Mouse (Mus musculus) layer of hippocampus, postnatal 36 days (tissue): Measurements from ENCODE around the gene St8sia2. TPM values are rescaled to one million over a fixed set of nuclear protein-coding genes. Genes with fewer than 3 reads are reported as not detected.

ENCODE experiments used
- DNase-seq, 2 experiments: peaks; one replicate each; pipeline ENCODE4 v3.0.0; 2022
- total RNA-seq, 2 experiments: library from RNA; stranded (reverse); gene quantifications; 2 replicates each; pipeline ENCODE4 v1.2.3; 2021

Gene St8sia2
- 1 to 10 TPM; 2.2 to 3.1 TPM for total RNA-seq

- DNase-seq = peak in 1 of 2 experiments; percentile 8
Measured at GRCm38 (mm10) chr7:74013601-74014175, at the start of gene St8sia2. Gene St8sia2, minus strand, starts transcription at chr7:74013690.

DNA sequence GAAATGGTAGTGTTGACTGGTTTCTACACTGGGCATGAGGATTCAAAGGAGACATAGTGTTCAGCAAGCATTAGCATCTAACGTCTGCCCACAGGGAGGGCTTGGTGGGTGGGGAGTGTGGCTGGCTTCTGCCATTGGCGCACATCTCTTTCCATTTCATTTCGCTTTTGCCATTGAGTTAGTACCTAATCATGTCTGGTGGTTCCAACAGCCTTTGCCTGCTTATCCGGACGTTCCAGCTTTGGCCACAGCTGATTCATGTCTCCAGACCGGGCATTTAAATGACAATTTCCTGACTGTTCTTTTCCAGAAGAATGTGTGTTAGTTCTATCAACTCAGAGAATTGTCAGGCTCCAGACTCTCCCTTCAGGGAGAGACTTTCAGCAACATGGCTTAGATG is 47.6 kb upstream of the St8sia2 start:
- DNase-seq = no peak

GRCm38 (mm10) chr7:74060306-74060946 is 46.9 kb upstream of the St8sia2 start:
- no peak for DNase-seq

DNA sequence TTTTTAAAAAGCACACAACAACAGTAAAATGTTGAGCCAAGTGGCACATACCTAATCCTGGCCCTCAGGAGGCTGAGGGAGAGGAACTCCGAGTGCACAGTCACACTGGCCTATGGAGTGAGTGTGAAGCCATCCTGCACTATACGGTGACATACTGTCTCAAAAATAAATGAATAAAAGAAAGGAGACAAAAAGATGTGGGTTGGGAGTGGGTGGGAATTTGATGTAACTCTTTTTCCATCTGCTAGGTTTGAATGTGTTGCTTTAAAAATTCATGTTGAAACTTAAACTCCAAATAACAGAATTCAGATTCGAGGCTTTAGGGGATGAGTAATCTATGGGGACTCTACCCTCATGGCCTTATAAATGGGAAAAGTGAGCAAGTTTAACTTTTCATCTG is 46.2 kb upstream of the St8sia2 start:
- no peak for DNase-seq

GRCm38 (mm10) chr7:74055753-74056152 is 42.3 kb upstream of the St8sia2 start:
- no peak for DNase-seq

- DNase-seq = no peak
Measured at GRCm38 (mm10) chr7:74047591-74047990, 34.1 kb upstream of the St8sia2 start.

DNA sequence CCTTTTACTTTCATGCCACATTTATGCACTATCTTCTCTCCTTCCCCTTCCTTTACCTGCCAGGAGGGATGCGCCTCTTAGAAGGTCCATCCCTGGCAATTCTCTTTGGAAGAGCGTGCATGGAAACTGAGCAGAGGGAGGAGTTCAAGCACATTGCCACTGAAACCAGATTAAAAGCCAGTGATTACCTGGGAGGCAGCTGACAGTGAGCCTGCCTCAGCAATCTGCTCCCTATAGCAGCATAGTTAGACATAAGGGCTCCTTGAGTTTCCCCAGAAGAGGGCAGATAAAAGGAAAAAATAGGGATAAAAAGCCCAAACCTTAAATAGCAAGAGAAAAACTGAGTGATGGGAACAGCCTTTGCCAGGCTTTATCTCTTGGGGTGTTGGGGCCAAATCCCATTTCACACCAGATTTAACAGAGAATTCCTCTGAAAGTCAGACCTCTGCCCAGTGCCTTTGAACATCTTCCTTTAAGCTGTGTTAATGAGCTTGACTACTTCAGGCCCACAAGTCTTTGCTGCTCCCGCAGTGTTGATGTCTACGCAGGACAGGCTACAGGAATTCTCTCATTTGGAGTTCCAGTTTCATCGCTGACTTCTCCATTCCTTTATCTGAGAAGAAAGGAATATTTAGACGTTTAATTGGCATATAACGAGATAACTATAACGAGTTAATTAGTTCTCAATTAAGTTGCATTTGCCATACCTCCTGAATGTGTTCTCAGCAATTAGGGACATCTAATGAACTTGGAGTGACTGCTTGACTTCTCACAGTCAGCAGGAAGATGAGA is 31.9 kb upstream of the St8sia2 start:
- no peak for DNase-seq

GRCm38 (mm10) chr7:74043562-74044138 is 30.2 kb upstream of the St8sia2 start:
- DNase-seq = no peak

DNA sequence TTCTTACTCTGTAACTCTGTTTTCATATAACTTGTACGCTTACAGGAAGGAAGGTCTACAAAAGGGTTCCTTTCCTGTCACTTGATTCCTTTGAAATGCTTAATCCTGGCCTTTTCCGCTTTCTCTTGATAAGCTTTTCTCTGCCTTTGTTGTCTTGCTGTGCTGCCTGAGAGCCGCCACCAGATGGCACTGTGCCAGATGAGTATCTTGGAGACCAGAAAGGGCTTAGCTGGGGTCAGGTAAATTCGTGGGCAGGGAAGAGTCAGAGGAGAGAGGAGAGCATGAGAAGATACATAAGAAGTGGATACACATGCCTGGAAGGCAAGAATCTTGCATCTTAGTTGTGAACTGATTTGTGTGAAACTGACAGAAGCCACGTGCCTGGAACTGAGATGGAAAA is 11.5 kb upstream of the St8sia2 start:
- peak; percentile 35 to 48 for DNase-seq

DNA sequence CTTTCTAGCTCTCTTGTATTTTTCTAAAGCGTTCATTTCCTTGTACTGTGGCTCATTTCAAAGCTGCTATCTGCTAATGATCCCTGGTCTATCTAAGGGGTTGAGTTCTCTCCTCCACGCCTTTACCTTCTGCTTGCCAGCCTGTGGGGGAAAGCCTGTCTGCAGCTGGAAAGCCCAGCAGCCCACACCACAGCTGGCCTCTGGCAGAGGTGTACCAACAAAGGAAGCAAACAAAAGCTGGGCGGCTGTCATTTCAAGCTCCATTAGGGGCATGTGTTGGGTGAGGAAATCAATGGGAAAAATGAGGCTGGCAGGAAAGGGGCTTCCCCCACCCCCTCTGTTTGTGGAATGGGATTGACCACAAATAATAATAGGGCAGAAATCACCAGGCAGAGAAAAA is 10.7 kb upstream of the St8sia2 start:
- no peak for DNase-seq

GRCm38 (mm10) chr7:74022571-74022970 is 9.1 kb upstream of the St8sia2 start:
- DNase-seq = no peak

- no peak for DNase-seq
Measured at GRCm38 (mm10) chr7:74021771-74022170, 8.3 kb upstream of the St8sia2 start.

DNA sequence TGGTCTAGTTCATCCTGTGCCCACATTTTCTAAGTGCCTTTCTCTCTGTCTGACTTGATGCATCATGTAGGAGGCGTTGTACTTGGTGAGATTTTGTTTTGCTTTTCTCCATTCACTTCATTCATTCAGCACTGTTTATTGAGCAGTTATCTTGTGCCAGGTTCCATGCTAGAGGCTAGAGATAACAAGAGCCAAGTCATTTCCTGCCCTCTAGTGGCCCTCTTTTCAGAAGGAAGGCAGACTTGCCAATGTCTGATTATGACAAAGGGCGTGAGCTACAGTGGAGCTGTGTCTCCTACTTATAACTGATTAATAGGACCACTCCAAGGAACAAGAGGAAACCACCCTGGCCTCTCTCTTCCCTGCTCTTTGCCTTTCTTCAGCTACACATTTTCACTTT is 3.1 kb upstream of the St8sia2 start:
- no peak for DNase-seq

DNA sequence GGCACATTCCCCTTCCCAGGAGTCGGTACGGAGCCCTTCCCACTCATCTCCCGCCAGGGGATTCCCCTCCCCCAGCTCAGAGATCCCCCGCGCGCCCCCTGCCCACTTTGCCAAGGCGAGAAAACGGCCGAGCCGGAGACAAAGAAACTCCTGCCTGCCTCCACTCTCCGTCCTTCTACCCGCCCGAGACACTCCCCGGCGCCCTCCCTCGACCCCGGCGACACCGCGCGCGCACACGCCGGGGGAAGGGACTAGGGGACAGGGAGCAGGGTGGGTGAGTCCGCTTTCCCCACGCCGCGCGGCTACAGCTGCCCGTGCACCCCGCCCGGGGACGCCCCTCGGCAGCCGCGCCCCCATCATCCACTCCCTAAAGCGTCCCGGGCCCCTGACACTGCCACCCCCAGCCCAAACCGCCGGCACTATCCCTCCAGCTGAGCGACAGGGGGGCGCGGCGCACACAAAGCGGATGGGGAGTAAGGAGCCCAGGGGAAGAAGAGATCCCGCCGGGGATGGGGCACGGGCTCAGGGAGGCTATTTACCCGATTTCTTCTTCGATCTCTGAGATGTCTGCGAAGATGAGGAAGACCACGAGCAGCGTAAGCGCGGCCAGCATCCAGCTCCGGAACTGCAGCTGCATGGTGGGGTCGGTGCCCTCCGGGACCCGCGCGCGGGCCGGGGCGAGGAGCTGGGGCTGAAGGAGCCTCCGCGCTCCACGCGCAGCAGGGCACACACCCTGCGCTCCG is 461 bp downstream of the St8sia2 start:
- DNase-seq = no peak

- DNase-seq = no peak
Measured at GRCm38 (mm10) chr7:74011976-74012857, 1.3 kb downstream of the St8sia2 start.

DNA sequence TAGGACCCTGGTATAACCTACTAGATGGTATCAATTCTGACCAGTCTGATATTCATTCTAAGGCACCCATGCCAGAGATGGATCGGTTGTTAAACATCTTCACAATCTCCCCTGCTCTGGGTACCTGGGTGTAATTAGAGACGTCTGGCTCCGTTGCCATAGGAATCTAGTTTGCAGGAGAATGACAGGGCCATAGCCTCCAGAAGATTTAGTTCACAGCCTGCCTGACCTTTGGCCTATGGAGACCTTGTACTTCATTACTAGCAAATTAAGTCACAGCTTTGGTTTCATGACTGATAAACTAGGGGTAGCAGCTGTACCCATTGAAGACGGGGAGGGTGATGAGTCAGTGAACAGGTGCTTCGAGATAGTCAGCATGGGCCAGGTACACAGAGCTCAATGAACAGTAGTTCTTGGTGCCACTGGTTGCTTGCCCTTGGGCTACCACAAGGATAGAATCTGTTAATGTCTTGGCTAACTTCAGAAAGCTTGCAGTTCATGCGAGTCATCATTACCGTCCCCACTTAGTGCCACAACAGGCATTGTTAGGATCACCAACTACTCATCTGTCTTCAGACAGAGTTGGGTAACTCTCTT is 4.4 kb downstream of the St8sia2 start:
- DNase-seq = no peak

- no peak for DNase-seq
Measured at GRCm38 (mm10) chr7:74006775-74007371, 6.6 kb downstream of the St8sia2 start.

DNA sequence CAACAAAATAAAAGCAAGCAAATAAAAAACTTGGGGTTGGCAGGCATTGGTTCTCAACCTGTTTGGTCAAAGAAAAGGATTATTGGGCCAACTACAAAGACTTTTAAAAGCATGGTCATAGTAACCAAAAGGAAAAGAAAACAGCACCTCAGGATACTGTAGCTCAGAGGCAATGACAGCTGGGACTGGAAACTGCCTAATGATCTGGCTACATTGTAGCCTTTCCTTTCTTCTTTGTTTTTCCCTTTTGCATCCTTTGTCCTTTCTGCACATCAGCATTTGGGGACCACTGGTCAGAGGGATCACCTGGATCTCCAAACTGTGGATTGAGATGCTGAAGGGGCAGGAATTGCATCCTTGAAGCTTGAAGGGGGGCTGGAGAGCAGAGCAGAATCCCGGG is 7.1 kb downstream of the St8sia2 start:
- no peak for DNase-seq

DNA sequence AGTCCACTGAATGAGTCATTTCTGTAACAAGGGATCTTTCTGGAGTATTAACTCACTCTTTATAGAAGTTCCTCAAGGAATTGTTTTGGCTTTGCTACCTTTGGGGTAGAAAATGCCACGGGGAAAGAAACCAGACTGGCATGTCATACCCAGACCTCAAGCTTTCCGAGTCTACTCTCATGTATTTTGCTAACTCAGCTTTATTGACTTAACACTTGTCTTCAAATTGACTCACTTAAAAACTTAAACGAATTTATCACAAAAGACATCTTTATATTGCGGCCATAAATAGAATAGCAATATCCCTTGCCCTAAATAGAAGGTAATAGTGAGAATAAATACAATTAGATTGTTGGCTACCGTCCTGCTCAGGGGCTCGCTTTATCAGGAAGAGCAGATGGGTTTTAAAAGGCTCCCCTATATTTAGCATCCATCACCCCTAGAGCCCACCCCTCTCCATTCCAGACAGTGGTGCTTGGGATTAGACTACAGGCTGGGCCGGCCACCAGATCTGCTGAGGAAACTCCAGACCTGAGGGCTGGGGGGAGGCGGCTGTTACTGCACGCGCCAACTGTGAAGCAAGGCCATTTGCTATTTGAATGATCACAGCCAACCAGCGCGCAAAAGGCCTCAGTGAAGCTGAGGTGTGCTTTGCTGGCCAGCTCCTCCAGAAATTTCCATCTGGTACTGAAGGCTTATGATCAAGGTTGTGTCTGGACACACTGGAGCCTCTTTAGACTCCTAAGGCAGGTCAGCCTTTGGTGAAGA is 12.6 kb downstream of the St8sia2 start:
- DNase-seq = no peak

DNA sequence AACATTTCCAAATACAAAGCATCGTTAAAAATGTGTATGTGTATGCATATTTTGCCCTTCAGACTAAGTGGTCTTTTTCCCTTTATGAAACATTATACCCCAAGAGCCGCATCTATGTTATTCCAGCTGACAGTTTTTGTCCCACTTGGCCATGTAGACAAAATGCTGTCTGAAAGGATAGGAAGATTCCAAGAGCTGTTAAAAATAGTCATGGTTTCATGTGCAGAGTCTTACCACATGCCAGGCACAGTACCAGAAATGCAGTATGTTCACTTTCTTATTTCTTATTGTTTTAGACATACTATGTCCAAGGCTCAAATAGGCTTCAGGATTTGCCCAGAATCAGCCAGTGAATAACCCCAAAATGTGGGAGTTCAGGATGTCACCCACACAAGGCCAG is 24.1 kb downstream of the St8sia2 start:
- DNase-seq = no peak
